Mouse (Mus musculus): Measurements from ENCODE around the gene Heatr5a.

Gene Heatr5a

GRCm38 (mm10) chr12:51972269-51973065, 1.3 kb upstream of the Heatr5a start:
- in situ Hi-C loops (cut with MboI, MseI): no loop called here

DNA sequence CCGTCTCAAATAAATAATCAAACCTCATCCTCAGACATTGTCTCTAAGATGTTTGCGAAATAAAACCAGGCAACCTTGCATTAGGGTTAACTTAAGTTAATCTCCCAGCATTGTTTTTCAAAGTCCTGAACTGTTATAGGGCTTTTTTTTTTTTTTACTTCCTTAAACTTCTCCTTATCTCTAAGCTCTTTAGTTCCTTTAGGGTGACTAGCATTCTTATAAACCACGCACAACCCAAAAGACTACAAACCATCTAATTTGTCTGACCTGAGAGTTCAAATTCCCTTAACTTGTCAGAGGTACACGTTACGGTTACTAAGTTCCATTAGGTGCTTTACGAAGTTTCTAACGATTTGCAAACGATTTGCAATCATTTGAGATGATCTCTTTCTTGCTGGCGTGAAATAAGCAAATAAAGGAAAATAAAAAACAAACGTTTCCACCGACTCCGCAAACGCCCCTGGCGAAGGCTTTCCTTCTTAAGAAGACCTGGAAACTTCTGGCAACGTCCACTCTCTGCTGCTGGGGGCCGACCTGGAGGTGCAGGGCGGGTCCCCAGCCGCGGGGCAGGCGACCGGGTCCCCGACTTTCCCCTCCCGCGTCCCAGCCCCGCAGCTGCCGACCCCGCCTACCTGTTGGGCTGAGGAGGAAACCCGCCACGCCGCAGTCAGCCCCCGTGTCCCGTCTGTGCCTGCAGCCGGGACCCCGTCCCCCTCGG, 610 bp downstream of the Heatr5a start:
- in situ Hi-C loops (cut with MboI, MseI): no loop called here

GRCm38 (mm10) chr12:51969876-51970275, 1.2 kb downstream of the Heatr5a start:
- in situ Hi-C loops (cut with MboI, MseI): no loop called here

DNA sequence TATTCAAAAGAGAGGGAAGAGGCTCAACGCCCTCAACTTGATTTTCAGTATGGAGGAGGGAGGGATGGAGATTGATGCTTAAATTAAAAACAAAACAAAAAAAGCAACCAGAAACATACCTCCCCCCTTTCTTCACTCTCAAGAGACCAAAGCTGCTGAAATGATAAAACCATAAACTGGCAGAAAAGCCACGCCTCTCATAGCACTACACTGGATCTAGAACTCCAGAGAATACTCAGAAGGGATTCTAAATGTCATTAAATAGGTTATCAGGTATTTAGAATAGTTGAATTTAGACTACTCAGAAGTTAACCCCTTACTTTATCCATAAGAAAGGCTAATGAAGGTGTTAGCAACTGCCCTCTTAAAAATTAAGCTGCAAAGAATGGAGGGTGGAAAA, 2.0 kb downstream of the Heatr5a start:
- in situ Hi-C loops (cut with MboI, MseI): no loop called here

- in situ Hi-C loops (cut with MboI, MseI): no loop called here
These were observed 3.1 kb downstream of the Heatr5a start for GRCm38 (mm10) chr12:51967915-51968595.

DNA sequence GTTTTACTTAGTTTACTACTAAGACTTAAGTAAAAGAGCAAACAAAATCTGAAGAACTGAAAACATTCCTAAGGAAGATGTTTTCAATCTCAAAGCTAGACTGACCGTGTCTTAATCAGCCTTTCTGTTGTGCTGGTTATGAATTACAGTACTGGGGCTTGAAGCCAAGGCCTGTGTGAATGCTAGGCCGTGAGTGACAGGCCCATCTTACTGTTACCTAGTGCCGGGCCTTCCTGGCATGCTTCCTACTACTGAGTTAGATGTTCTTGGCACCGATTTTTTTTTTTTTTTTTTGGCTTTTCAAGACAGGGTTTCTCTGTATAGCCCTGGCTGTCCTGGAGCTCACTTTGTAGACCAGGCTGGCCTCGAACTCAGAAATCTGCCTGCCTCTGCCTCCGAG, 13.5 kb downstream of the Heatr5a start:
- in situ Hi-C loops (cut with MboI, MseI): no loop called here

DNA sequence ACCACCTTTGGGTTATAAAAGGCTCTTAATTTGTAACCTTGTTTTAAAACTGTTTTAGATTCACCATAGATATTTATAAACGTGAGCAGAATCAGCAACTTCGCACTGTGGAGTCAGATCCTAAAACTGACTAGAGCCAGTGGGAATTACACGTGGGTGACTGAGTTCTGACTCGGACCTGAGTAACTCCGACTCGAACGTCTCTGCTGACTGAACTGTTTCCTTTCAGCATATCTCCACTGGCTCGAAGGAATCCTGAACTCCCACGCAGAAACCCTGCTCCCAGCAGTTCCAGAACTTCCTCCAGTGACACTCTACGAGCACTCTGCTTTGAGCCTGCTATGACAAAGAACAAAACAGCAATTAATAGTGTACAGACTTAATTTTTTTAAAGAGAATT, 18.8 kb downstream of the Heatr5a start:
- in situ Hi-C loops (cut with MboI, MseI): no loop called here

- in situ Hi-C loops (cut with MboI, MseI): no loop called here
These were observed 23.6 kb downstream of the Heatr5a start for GRCm38 (mm10) chr12:51947498-51947945.

DNA sequence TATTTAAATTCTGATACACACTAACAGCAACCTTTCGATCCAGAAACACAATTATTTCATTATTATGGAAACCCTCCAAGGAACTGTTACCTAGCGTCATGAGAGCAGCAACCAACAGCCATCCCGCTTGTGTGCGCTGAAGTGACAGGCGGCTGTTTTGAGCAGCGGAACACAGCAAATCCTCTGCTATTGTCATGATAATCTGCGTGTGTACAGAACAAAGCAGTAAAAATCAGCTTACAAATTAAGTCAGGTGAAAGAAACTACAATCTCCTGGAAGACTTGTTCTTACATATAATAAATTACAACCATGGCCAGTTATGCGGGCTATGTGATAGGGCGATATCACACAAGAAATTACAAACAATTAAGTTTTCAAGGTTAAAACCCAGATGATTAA, 25.8 kb downstream of the Heatr5a start:
- in situ Hi-C loops (cut with MboI, MseI): no loop called here

GRCm38 (mm10) chr12:51939848-51940247, 31.3 kb downstream of the Heatr5a start:
- in situ Hi-C loops (cut with MboI, MseI): no loop called here

GRCm38 (mm10) chr12:51937938-51938337, 33.2 kb downstream of the Heatr5a start:
- in situ Hi-C loops (cut with MboI, MseI): no loop called here

DNA sequence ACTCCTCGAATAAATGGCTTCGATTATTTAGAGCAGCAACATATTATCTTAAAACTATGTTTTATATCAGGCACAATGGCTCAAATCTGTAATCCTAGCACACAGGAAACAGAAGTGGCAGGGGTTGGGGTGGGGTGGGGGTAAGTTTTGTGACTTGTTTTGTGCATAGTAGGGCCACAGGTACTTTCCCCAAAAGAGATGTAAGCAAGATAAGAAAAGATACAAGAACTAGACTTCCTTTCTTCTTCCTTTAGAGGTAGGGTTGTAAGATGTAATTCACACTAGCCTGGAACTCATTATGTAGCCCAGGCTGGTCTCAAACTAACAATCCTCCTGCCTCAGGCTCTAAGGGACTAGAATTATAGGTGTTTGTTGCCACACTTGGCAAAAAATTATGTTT, 41.5 kb downstream of the Heatr5a start:
- in situ Hi-C loops (cut with MboI, MseI): no loop called here

DNA sequence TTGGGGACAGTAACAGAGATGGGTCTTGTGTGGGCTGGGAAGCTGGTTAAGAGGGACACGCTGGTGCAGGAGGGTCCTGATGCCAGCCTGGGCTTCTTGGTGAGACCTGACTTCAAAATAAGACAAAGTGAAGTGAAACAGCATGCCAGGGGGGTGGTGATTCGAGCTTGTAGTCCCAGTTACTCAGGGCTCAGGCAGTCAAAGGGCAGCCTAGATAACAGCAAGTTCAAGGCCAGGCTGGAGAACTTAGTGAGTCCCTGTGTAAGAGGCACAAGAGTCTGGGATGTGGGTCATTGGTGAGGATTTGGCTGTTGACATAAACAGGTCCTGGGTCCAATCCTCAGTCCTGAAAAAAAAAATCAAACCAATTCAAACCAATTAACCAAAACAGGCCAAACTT, 53.9 kb downstream of the Heatr5a start:
- in situ Hi-C loops (cut with MboI, MseI): no loop called here

GRCm38 (mm10) chr12:51914903-51915670, 56.0 kb downstream of the Heatr5a start:
- in situ Hi-C loops (cut with MboI, MseI): no loop called here

- in situ Hi-C loops (cut with MboI, MseI): no loop called here
These were observed 61.9 kb downstream of the Heatr5a start for GRCm38 (mm10) chr12:51909202-51909601.

- in situ Hi-C loops (cut with MboI, MseI): no loop called here
These were observed 63.6 kb downstream of the Heatr5a start for GRCm38 (mm10) chr12:51907543-51907942.

- in situ Hi-C loops (cut with MboI, MseI): no loop called here
These were observed 70.6 kb downstream of the Heatr5a start for GRCm38 (mm10) chr12:51900551-51900950.

GRCm38 (mm10) chr12:51896901-51897300, 74.2 kb downstream of the Heatr5a start:
- in situ Hi-C loops (cut with MboI, MseI): no loop called here

GRCm38 (mm10) chr12:51888609-51889008, 82.5 kb downstream of the Heatr5a start:
- in situ Hi-C loops (cut with MboI, MseI): no loop called here

GRCm38 (mm10) chr12:51887301-51888290, 83.5 kb downstream of the Heatr5a start:
- in situ Hi-C loops (cut with MboI, MseI): no loop called here
